Mouse (Mus musculus) bone marrow macrophage, adult 2 months (primary cell): ENCODE measurements around the gene Ccl22.

Source experiments
- CTCF ChIP-seq: IDR thresholded peaks from 2 replicates; pipeline ENCODE4 v1.5.1; 2012; ENCODE audit warnings: low read depth, mild to moderate bottlenecking, low read length, moderate library complexity
- POLR2A ChIP-seq: IDR thresholded peaks from 2 replicates; pipeline ENCODE4 v1.6.1; 2012; ENCODE audit warnings: mild to moderate bottlenecking, low read depth, low read length, borderline replicate concordance

- TF ChIP-seq POLR2A (no peak), CTCF (no peak)
Measured at GRCm38 (mm10) chr8:94774601-94775000, 29.2 kb downstream of the Ccl22 start.
